Mouse (Mus musculus) liver, adult 2 months (tissue): Measurements from ENCODE around the gene 1110051M20Rik. TPM values are rescaled to one million over a fixed set of nuclear protein-coding genes. Genes with fewer than 3 reads are reported as not detected.
A peak's percentile ranks its signal among the peaks of the same experiment; 100 is the strongest.

Experiments used
- DNase-seq: peaks from one replicate; pipeline ENCODE4 v3.0.0-alpha.2; 2011; ENCODE audit warnings: low read depth, low spot score; ENCODE audit errors: extremely low read depth
- H3K27ac ChIP-seq: fragments of 200-500 bp; replicated peaks from 2 replicates; pipeline ENCODE4 v1.5.1; 2012; ENCODE audit warnings: low read depth, mild to moderate bottlenecking, control low read depth, inconsistent platforms, low read length; ENCODE audit not compliant: insufficient read depth
- H3K27me3 ChIP-seq: fragments of 200-500 bp; 2 replicates; pipeline ENCODE4 v1.6.1; 2012; ENCODE audit warnings: mild to moderate bottlenecking, moderate library complexity, low read length, inconsistent platforms; ENCODE audit not compliant: control insufficient read depth, insufficient read depth
- H3K36me3 ChIP-seq: fragments of 200-500 bp; 2 replicates; pipeline ENCODE4 v1.6.1; 2012; ENCODE audit warnings: low read length, inconsistent platforms; ENCODE audit not compliant: control insufficient read depth, insufficient read depth
- H3K4me1 ChIP-seq: fragments of 200-500 bp; 2 replicates; pipeline ENCODE4 v1.6.1; 2011; ENCODE audit warnings: low read length; ENCODE audit not compliant: control insufficient read depth, insufficient read depth
- H3K4me3 ChIP-seq: fragments of 200-500 bp; 2 replicates; pipeline ENCODE4 v1.5.1; 2011; ENCODE audit warnings: low read depth, mild to moderate bottlenecking, control low read depth, low read length, moderate library complexity; ENCODE audit not compliant: insufficient read depth
- H3K79me2 ChIP-seq: fragments of 200-500 bp; 2 replicates; pipeline ENCODE4 v1.6.1; 2012; ENCODE audit warnings: inconsistent platforms, mild to moderate bottlenecking, low read length, moderate library complexity; ENCODE audit not compliant: control insufficient read depth, insufficient read depth
- H3K9ac ChIP-seq: fragments of 200-500 bp; 2 replicates; pipeline ENCODE4 v1.6.1; 2012; ENCODE audit warnings: low read depth, mild to moderate bottlenecking, control low read depth, inconsistent platforms, low read length
- CTCF ChIP-seq: fragments of 200-500 bp; IDR thresholded peaks from 2 replicates; pipeline ENCODE4 v1.5.1; 2011; ENCODE audit warnings: low read depth, low read length, control low read depth
- POLR2A ChIP-seq: fragments of 200-500 bp; IDR thresholded peaks from 2 replicates; pipeline ENCODE4 v1.6.1; 2011; ENCODE audit warnings: low read length, control low read depth; ENCODE audit not compliant: insufficient read depth; ENCODE audit errors: extremely low read depth
- WGBS: fragments of 180-500 bp; shearing (Covaris S2); methylation state at CpG from one replicate; pipeline ENCODE4 v1.1.7; 2018; 5-methylcytosine and 5-hydroxymethylcytosine counted together
- polyA plus RNA-seq: library from polyadenylated mRNA; depleted of rRNA; stranded (reverse); fragments of >200 nt; gene quantifications from 2 replicates; pipeline ENCODE4 v1.2.3, GENCODE M21; 2012
- total RNA-seq: library from RNA; depleted of rRNA; stranded (reverse); fragments of >200 nt; gene quantifications from 2 replicates; pipeline ENCODE4 v1.2.3, GENCODE M21; 2014

The 1110051M20Rik gene
- total and polyA plus RNA-seq, 2 experiments: 2.8 to 3.6 TPM

DNA sequence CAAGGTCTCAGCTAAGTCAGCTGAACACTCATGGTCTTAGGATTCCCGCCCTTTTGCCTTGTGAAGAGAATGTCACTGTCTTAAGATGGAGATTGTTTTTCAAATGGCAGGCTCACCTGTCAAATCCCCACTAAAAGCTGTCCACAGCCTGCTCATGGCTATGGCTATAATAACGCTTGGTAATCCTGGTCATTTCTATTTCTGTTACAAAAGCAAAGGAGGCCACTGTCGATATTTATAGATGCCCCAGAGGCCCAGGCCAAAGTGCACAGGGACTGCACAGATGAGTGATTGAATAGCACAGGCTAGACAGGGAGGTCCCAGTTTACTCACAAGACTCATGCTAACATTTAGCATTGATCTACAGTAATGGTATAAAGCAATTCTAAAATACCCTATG lies 15.4 kb downstream of the 1110051M20Rik start:
- H3K4me1 ChIP-seq: no peaks in the 10 kb centered on the region
- WGBS: 84% methylated on average over 3 of the region's 3 CpGs
- no peak overlapping the region for H3K4me3 ChIP-seq
- no peak overlapping the region for H3K27ac ChIP-seq
- no peak for DNase-seq
- H3K9ac ChIP-seq: no peak overlapping the region
- H3K27me3 ChIP-seq: no peaks in the 10 kb centered on the region
- no peaks in the 10 kb centered on the region for H3K79me2 ChIP-seq
- no peak for TF ChIP-seq POLR2A
- TF ChIP-seq CTCF: no peak
- H3K36me3 ChIP-seq: no peaks in the 10 kb centered on the region

DNA sequence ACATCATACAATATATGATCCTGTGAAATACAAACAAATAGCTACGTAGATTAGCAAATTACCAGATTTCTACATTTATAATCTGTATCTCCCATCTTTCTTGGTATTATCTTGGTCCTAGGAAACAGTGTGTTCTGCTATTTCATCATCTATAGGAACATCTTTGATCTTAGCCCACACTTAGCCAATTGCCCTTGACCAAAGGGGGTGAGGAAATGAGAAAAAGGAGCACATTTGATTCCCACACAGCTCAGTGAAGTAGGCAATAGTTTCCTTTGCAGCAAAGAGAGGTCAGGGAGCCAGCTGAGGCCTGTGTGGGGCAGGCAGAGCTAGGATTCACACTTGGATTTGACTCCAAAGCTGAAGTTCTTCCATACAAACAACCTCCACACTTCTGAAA lies 18.2 kb downstream of the 1110051M20Rik start:
- Histone ChIP-seq H3K4me1 (no peaks in the 10 kb centered on the region), H3K27ac (no peak overlapping the region), H3K4me3 (no peak overlapping the region), H3K9ac (no peak overlapping the region), H3K79me2 (no peaks in the 10 kb centered on the region), H3K27me3 (no peaks in the 10 kb centered on the region), H3K36me3 (no peaks in the 10 kb centered on the region)
- WGBS: 89% methylated on average over 1 of the region's 1 CpGs
- no peak for TF ChIP-seq CTCF
- no peak for TF ChIP-seq POLR2A
- DNase-seq: no peak

DNA sequence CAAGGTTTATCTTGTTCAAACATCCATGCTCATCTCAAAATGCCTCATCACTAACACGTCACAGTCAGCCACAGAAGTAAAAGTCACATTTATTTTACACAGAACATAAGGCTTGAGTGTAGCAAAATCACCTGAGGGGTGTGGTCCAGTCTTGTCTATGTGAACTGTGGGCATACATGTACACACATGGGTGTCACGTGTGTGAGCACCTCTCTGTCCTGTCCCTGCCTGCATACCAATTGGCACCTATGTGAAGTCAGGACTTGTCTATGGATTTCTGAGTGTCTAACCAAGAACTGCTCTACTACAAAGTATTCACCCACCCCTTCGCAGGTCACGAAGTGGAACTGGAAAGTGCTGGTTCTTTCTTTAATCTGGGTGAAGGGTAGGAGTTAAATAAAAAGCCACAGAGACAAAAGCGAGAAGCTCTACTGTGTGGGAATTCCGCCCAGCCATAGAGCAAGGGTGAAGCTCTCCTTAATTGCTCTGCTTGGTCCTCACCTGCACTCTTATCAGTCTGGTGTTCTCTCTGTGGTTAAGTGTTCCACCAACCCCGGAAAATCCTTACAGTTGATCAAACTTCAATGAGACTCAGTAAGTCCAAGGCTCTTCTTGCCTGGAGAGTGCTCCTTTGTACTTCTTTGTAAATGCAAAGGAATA lies 20.3 kb downstream of the 1110051M20Rik start:
- Histone ChIP-seq H3K27ac (no peak overlapping the region), H3K4me3 (no peak overlapping the region), H3K9ac (no peak overlapping the region), H3K27me3 (no peaks in the 10 kb centered on the region), H3K79me2 (no peaks in the 10 kb centered on the region), H3K36me3 (no peaks in the 10 kb centered on the region), H3K4me1 (no peaks in the 10 kb centered on the region)
- 92% methylated on average over 7 of the region's 7 CpGs for WGBS
- TF ChIP-seq POLR2A: no peak
- TF ChIP-seq CTCF: no peak
- DNase-seq: no peak

- TF ChIP-seq CTCF (no peak), POLR2A (no peak)
- Histone ChIP-seq H3K27ac (no peak overlapping the region), H3K9ac (no peak overlapping the region), H3K4me1 (no peaks in the 10 kb centered on the region), H3K36me3 (no peaks in the 10 kb centered on the region), H3K79me2 (no peaks in the 10 kb centered on the region), H3K27me3 (no peaks in the 10 kb centered on the region), H3K4me3 (no peak overlapping the region)
- 97% methylated on average over 5 of the region's 5 CpGs for WGBS
- DNase-seq: no peak
Observed at GRCm38 (mm10) chr2:91421641-91422040, 22.9 kb downstream of the 1110051M20Rik start.

DNA sequence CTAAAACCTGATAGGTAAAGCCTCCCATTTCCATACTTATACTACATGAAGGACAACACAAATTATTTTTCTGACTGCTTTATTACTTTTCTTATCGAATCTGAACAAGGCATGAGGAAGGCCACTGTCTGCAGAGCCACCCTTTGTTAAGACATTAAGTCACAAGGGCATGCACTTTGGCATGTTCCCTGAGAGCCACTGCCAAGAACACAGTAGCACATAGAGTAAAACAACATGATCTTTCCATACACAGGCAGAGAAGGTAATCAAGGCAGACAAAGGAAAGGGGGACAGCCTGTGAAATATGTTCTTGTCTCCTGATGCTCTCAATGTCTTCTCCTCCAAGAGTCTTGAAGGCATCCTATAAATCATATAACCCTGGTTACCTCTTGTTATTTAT lies 30.7 kb downstream of the 1110051M20Rik start:
- WGBS: 86% methylated on average over 1 of the region's 1 CpGs
- TF ChIP-seq POLR2A: no peak

DNA sequence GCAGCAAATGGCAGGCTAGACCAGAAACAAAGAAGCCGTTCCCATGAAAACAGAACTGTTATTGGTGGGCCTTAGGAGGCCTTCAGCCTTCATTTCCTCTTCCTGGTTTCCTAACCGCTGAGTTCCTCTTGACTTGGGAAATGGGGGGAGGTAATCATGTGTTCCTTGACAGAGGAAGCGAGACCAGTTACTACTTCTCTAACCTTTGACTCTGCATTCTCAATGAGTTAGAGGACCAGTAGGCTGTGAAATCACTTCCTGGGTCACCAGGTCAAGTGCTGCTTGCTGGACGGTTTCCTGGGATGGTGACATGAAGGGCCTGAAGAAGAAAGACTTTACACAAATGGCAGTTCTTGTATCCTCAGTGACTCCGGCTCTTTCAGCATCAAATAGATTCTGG lies 32.1 kb downstream of the 1110051M20Rik start:
- peak; percentile 58 for DNase-seq
- no peak for TF ChIP-seq CTCF
- no peak for TF ChIP-seq POLR2A

More for the DNA sequence above, 30.7 kb downstream of the 1110051M20Rik start:
- no peaks in the 10 kb centered on the region for H3K79me2 ChIP-seq
- no peak for DNase-seq
- H3K4me3 ChIP-seq: no peak overlapping the region
- no peaks in the 10 kb centered on the region for H3K4me1 ChIP-seq
- H3K9ac ChIP-seq: no peak overlapping the region
- H3K27ac ChIP-seq: no peak overlapping the region
- H3K27me3 ChIP-seq: no peaks in the 10 kb centered on the region
- no peaks in the 10 kb centered on the region for H3K36me3 ChIP-seq

More for the DNA sequence above, 32.1 kb downstream of the 1110051M20Rik start:
- no peaks in the 10 kb centered on the region for H3K27me3 ChIP-seq
- no peak overlapping the region for H3K4me3 ChIP-seq
- H3K27ac ChIP-seq: no peak overlapping the region
- no peak overlapping the region for H3K9ac ChIP-seq
- no peaks in the 10 kb centered on the region for H3K79me2 ChIP-seq
- 74% methylated on average over 5 of the region's 5 CpGs for WGBS
- H3K36me3 ChIP-seq: no peaks in the 10 kb centered on the region
- no peaks in the 10 kb centered on the region for H3K4me1 ChIP-seq
